Mouse (Mus musculus) left cerebral cortex, adult 9 months (tissue): ENCODE measurements around the gene Nkx1-2.

ENCODE experiments used
- DNase-seq, 2 experiments: peaks; one replicate each; pipeline ENCODE4 v3.0.0; 2022; ENCODE audit warnings: low spot score in 2 of 2

The Nkx1-2 gene

DNA sequence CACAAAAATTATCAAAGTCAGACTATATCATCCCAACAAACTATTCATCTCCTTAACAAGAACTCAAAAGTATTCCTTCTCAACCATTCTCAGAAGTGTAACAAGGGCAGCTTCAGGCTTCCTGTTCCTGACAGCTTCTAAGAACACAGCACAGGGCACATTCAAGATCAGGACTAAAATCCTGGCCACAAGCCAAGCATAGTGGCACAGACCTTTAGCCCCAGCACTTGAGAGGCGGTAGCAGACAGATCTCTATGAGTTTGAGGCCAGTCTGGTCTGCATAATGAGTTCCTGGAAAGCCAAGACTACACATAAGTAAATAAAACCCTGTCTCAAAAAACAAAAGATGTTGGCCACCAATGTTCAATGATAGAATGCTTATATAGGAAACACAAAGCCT lies 33.6 kb downstream of the Nkx1-2 start:
- DNase-seq: no peak

DNA sequence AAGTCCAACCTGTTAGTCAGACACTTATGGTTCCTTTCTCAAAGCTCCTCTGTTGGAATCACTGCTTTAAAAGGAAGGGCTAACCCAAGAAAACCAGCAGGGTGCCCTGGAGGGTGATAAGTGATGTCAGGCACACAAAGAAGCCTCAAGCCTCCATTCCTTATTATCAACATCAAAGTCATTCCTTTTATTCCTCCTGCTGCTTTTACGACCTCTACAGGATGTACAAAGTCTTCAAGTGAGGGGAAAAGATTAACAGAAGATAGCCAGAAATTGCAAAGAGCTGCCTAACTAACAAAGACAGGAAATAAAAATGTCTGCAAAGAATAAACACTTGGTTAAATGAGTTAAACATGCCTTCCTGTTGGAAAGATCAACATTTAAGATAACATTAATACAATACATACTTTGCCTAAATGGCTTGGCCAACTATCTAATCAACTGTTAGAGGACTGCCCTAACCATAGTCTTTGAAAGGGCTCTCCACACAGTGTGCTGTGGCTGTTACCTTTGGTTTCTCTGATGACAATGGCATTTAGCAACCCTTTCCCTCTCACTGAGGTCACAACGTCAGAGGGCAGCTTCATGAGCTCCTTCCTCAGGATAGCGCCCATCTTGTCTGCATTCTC lies 40.2 kb downstream of the Nkx1-2 start:
- no peak for DNase-seq

DNA sequence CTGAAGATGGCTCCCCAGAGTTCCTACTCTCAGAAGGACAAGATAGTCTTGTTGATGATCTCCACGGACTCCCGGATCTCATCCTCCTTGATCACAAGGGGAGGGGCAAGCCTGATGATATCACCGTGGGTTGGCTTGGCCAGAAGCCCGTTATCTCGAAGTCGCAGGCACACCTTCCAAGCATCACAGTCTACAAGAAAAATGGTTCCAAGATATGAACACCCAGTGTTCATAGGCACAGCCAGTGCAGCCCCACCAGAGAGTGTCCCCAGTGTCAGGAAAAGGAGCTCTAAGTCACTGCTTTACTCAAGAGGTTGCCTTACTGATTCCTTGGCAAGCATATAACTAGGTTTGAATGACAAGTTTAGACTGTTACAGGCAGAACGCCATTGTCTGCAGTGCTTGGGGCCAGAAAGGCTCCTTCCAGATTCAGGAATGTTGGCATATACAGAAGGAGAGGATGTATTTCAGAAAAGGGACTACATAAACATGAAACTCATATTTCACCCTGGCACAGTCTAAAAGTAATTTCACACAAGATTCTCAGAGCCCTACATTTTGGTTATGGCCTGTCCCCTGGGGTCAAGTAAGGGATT lies 41.2 kb downstream of the Nkx1-2 start:
- DNase-seq: no peak

- no peak for DNase-seq
These were observed 42.9 kb downstream of the Nkx1-2 start for GRCm38 (mm10) chr7:132556575-132556974.

- no peak for DNase-seq
These were observed 43.5 kb downstream of the Nkx1-2 start for GRCm38 (mm10) chr7:132555911-132556310.

DNA sequence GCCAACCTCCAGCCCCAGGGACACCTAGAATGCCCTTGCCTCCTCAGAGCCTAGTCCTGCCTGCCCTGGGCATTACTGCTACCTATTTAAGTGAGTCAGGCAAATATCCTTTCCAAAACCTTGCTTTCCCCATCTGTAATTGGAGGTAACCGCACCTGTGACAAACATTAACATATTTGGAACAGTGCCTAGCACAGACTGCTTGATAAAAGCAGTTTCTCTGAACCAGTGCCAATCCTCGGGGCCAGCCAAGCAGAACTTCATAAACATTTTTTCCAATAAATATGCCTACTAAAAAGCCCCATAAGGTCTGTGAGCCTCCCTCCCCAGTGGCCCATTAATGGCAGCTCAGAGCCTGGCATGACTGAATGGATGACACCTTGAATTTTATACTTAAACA lies 45.3 kb downstream of the Nkx1-2 start:
- DNase-seq: no peak

- peak; percentile 77 to 98 for DNase-seq
These were observed 47.9 kb downstream of the Nkx1-2 start for GRCm38 (mm10) chr7:132551351-132552126.

DNA sequence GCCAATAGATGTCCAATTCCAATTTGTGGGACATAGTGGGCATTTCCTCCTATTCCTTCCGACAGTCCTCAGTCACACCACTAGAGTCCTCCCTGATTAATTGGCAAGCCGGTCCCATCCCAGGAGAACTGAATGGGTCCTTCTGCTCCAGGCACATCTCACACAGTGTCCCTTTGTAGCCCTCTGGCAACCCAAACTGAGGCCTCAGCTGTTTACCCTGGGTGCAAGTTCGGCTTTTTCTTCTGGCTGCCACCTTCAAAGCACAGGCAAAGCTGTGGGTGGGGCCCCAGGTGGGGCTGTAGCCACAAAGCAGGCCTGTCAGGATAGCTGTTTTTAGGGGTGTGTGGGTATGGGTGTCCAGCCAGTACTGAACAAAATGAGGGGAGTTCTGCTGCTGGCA lies 52.3 kb downstream of the Nkx1-2 start:
- DNase-seq: no peak
